Mouse (Mus musculus) activated CD4-positive, CD25-positive, alpha-beta regulatory T cell (primary cell): ENCODE measurements around the gene Gm5475. TPM values are rescaled to one million over a fixed set of nuclear protein-coding genes. Genes with fewer than 3 reads are reported as not detected.

ENCODE experiments used
- polyA plus RNA-seq, 2 experiments: library from polyadenylated mRNA; unstranded; fragments of 100-300 nt; shearing (Covaris generic); gene quantifications; one replicate each; pipeline ENCODE4 v1.2.1; 2017

The Gm5475 gene
- under 1 TPM in 1 of 2 experiments, not detected in 1; 0.49 TPM for polyA plus RNA-seq

DNA sequence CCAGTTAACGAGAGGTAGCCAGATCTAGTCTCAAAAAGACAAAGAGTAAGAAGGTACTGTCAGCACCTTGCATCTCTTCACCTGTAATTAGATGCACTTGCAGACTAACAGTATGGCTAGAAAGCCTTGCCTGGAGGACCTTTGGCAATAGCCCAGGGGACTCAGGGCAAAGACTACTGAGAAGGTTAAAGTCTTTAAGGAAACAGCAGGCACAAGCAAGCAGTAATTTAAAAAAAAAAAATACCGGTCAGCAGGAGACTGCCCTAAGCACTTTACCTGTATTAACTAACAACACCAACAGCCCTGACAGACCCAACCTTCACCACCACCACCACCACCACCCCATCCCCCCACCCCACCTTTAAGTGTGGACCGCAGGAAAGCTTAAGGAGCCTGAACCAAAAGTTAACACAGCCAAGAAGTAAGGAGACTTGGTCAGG, at the start of gene Gm5475:
Gene Gm5475 (plus strand): TSS at position 390 of the 440 bp plus-strand sequence.

DNA sequence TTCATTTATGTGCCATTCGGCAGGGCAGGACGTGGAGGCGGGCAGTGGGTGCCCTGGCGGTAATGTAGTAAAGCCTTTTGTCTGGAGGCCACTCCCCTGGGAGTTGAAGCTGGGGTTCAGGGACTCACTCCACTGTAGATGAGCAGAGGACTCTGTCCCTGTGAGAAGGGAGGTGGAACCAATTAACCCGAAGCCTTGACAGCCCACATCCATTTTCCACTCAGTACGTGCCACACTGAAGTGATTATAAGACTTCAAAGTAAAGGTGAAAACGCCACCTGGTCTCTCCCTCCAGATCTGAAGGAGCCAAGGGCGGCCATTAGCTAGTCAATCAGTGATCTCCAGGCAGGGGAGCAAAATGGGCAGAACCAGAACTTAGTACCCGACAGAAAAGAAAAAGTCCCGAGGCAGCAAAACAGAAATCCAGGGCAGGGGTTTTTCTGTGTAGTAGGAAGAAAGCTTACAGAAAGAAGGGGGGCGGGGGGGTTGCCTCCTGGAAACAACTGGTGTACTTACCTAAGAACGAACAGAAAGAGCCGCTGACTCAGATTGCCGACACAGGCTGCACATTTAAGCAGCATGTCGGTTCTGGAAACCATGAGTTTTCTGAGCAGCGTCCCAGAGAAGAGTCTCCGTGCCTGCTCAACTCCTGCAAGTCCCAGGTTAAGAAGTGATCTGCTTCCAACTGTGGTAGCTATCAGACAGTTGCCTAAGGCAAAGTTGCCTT, 2.6 kb downstream of the Gm5475 start, which contains the start of gene Slc11a2:
Gene Slc11a2 (minus strand): TSS at position 677 of the 727 bp plus-strand sequence.

DNA sequence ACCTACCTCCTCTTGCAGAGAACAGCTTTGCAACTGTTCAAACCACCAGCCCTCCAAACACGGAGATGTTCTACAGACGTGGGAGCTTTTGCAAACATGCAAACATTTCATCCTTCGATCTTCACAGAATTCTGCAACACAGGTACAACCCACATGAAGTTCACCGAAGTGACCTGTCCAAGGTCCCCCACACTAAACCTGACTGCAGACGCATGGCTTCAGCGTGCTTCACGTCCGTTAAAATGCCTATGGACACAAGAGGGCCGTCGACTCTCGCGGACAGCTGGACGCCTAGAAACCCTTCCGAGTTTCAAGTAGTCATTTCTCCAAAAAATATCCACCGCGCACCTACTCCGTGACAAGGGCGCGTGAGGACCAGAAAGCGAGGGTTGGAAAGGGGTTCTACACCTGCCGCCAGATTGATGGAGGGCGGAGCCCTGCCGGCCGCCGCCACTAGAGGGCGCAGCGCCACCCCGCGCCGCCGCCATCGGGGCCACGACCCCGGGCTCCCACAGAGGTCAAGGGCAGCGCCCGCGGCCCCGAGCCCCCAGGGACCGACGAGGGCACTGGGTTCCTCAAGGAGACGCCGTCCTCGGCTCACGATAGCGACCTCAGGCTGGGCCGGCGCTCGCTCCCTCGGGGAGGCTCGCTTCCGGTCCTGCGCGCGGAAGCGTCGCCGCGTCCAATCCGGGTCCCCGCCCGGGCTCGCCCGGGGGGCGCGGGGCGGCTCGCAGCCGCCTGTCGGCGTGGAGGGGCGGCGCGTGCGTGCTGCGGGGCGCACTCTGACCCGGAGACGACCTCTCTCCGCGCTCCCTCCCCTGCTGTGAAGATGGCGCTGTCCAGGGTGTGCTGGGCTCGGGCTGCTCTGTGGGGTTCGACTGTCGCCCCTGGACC, 46.6 kb downstream of the Gm5475 start, which contains the start of gene Letmd1:
Gene Letmd1 (plus strand): TSS at position 729 of the 894 bp plus-strand sequence.

Other genes with a start within 250 kb of the Gm5475 start
- 10 to 100 TPM; 46.2 to 63.3 TPM for gene Atf1, start 194.3 kb upstream of the Gm5475 start, polyA plus RNA-seq
- not detected for gene Tmprss12, start 141.3 kb upstream of the Gm5475 start, polyA plus RNA-seq
- 10 to 100 TPM; 10.0 to 16.0 TPM for gene Mettl7a1, start 118.0 kb upstream of the Gm5475 start, polyA plus RNA-seq
- not detected for gene Mettl7a3, start 87.2 kb upstream of the Gm5475 start, polyA plus RNA-seq
- not detected for gene Methig1, start 69.0 kb upstream of the Gm5475 start, polyA plus RNA-seq
- gene Mettl7a2, start 68.9 kb upstream of the Gm5475 start, polyA plus RNA-seq, result under 1 TPM in 1 of 2 experiments, not detected in 1; 0.16 TPM
- gene Higd1c, start 57.6 kb upstream of the Gm5475 start, polyA plus RNA-seq, result not detected
- 10 to 100 TPM; 27.5 to 29.9 TPM for gene Slc11a2, start 2.9 kb downstream of the Gm5475 start, polyA plus RNA-seq
- 10 to 100 TPM; 30.1 to 32.2 TPM for gene Letmd1, start 46.9 kb downstream of the Gm5475 start, polyA plus RNA-seq
- gene Csrnp2, start 73.3 kb downstream of the Gm5475 start, polyA plus RNA-seq, result 1 to 10 TPM; 4.1 to 4.9 TPM
- gene Tfcp2, start 129.9 kb downstream of the Gm5475 start, polyA plus RNA-seq, result 1 to 10 TPM; 5.4 to 6.9 TPM
- gene Pou6f1, start 177.8 kb downstream of the Gm5475 start, polyA plus RNA-seq, result 10 to 100 TPM in 1 of 2 experiments, 1 to 10 TPM in 1; 8.0 to 12.6 TPM
- gene Dazap2, start 193.2 kb downstream of the Gm5475 start, polyA plus RNA-seq, result 100 to 1,000 TPM; 647 to 669 TPM
- gene Smagp, start 214.8 kb downstream of the Gm5475 start, polyA plus RNA-seq, result 1 to 10 TPM in 1 of 2 experiments, under 1 TPM in 1; 0.76 to 2.0 TPM
- gene Bin2, start 247.4 kb downstream of the Gm5475 start, polyA plus RNA-seq, result 100 to 1,000 TPM; 729 to 768 TPM